Mouse (Mus musculus) left cerebral cortex, adult 8-10 months (tissue): ENCODE data around the gene Pax3. TPM values are rescaled to one million over a fixed set of nuclear protein-coding genes. Genes with fewer than 3 reads are reported as not detected.

Experiments used
- DNase-seq, 2 experiments: peaks; one replicate each; pipeline ENCODE4 v3.0.0; 2022; ENCODE audit warnings: low spot score in 2 of 2
- total RNA-seq, 4 experiments: library from RNA; stranded (reverse); gene quantifications; 2 replicates each; pipeline ENCODE4 v1.2.4; 2022

Pax3 gene
- total RNA-seq, 4 experiments from 2014 or later = not detected

DNA sequence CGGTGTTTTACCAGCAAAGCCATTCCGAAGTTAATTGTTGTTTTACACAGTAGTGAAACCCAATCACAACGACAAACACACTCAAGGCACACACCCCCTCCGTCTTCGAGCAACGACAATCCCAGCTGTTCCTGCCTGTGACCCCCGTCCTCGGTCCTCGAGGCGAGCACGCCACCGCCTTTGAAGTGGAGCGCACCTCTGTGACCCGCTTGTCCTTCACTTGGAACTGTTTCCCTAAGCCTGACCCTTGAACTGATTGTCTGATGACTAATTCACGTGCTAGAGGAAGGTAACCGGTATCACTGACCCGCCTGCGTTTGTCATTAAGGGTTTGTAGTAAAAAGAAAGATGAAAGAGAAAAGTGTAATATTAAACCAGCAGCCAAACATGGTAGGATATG, 115.2 kb downstream of the Pax3 start:
- no peak for DNase-seq

GRCm38 (mm10) chr1:78060850-78061249, 136.1 kb downstream of the Pax3 start:
- DNase-seq = no peak

DNA sequence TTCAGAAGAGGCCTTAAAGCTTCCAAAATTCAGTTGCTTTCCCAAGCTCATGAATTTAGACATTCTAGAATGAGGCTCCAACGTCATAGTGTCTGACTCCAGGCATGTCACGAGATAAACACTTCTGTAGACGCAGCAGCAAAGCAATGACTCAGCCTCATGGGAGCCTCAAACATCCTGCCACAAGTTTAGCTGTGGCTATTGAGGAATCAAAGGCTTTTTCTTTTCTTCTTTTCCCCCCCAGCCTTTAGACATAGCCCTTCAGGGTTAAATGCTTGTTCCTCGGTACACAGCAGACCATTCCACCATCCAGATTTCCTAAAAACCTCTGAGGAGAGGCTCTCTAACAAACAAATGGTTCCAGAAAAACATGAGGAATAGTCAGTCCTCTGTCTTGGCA, 139.0 kb downstream of the Pax3 start:
- DNase-seq = no peak

DNA sequence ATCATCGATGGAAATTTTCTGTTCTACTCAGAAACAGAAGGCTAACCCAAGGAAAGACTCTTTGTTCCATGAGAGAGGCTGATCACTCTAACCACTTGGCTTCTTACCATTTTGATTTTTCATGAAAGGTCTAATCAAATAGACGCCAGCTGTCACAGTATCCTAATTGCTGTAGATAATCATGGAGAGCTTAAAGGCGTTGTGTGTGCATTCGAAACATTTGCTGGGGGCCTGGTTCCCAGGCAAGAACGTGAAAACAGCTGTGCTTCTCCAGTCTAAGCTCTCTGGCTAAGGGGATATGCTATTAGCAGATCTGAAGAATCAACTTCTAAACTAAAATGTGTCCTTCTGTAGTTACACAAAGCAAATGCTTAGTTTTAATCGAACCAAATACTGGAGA, 143.3 kb downstream of the Pax3 start:
- no peak for DNase-seq

Other genes with a start within 250 kb of the Pax3 start
- 10 to 100 TPM; 12.1 to 14.9 (median 13.5) TPM for gene Sgpp2, start 113.2 kb upstream of the Pax3 start, total RNA-seq